Mouse (Mus musculus): Measurements from ENCODE around the gene Gm37240.

- TF ChIP-seq CHD2 (IDR thresholded peaks at IDR 0.05; ENCODE audit: low read depth, low read length), result no peak
- TF ChIP-seq MAFK (IDR thresholded peaks at IDR 0.05; ENCODE audit: insufficient read depth, low read depth, low read length), result no peak
- TF ChIP-seq HCFC1 (IDR thresholded peaks at IDR 0.05; ENCODE audit: borderline replicate concordance, insufficient read depth, low read length), result no peak
Observed at GRCm38 (mm10) chr3:85186661-85187076, 700.6 kb downstream of the Gm37240 start.

Data from ES-E14 (cell line).